Mouse (Mus musculus): ENCODE results near the gene Grm1.

GRCm38 (mm10) chr10:10763015-10763414, 319.1 kb downstream of the Grm1 start:
- TF ChIP-seq POLR2A (IDR thresholded peaks at IDR 0.05; ENCODE audit: control insufficient read depth, extremely low read depth, insufficient read depth, low read length, poor library complexity) (no peak), CTCF (IDR thresholded peaks at IDR 0.05; ENCODE audit: borderline replicate concordance, control insufficient read depth, extremely low read depth, insufficient read depth, low read length, poor library complexity) (no peak)
